9 mouse cellular contexts compared by ENCODE assay signal in the genomic region with DNA sequence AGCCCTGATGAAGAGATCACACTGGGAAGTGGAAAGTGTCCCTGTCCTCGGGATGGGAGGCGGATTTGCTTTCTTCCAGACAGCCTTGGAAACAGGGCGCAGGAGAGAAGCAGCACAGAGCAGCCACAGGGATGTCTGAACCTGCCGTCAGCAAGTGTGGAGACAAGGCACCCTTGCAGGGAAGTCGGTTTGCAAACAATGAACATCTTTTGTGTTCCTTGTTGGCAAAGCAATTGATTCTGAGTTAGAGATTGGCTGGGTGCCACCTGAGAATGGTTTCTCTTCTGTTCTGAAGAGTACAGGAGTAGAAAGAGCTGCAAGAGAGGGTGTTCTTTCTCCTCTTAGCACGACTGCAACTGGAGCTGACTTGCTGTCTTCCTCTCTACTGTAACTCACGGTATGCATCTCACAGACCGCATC.
DNase-seq lines count a peak whose midpoint lies in the region; ATAC-seq lines count a peak whose summit lies in the region.
"Had no signal": no experiment of that assay in that cellular context is flagged by ENCODE, and none has a peak within 500 bp of the region (broad histone marks: within the 10 kb centered on the region; RNA-seq: fewer than 3 reads in every experiment).

No protein-coding gene starts in this region.

- intact Hi-C loops in left cerebral cortex, postnatal 14 days (cut with DNase I), result no loop called here

- WGBS in heart, embryonic 11.5 days (ENCODE audit: insufficient replicate concordance), result 14% methylated on average over 8 of the region's 8 CpGs

- ATAC-seq in heart, embryonic 11.5 days (replicated peaks; ENCODE audit: insufficient number of reproducible peaks, low FRiP score, low TSS enrichment), result no peak
- peak; percentile 91 for ATAC-seq in frontal cortex, adult (ENCODE audit: low TSS enrichment)
- no peak for ATAC-seq in monocyte, adult 5-6 weeks (replicated peaks; ENCODE audit: insufficient number of reproducible peaks, low FRiP score, low TSS enrichment, poor library complexity, severe bottlenecking)

- no peaks in the 10 kb centered on the region for H3K4me1 ChIP-seq in heart, embryonic 11.5 days (ENCODE audit: control insufficient read depth, insufficient read depth, low read length)

- DNase-seq in heart, adult 9 months (ENCODE audit: low spot score in 2 of 2), result no peak
- peak; percentile 64 for DNase-seq in brain, adult 2 months (ENCODE audit: low read depth, low spot score)
- peak; percentile 28 to 36 for DNase-seq in left cerebral cortex, postnatal 14 days (ENCODE audit: low spot score in 2 of 2)
- peak; percentile 68 for DNase-seq in retina, postnatal 1 day
- no peak for DNase-seq in kidney, adult 8-10 months

- no peaks in the 10 kb centered on the region for H3K9me3 ChIP-seq in heart, embryonic 11.5 days (replicated peaks; ENCODE audit: control insufficient read depth, low read length)

- peak overlapping the region; percentile 50 for H3K4me2 ChIP-seq in heart, embryonic 11.5 days

- 0 out of 2 replicates have a peak overlapping the region, but pooled peaks have one; percentile 14 for H3K4me3 ChIP-seq in heart, embryonic 11.5 days (ENCODE audit: low read depth, low read length)

- no peaks in the 10 kb centered on the region for H3K36me3 ChIP-seq in heart, embryonic 11.5 days (ENCODE audit: control insufficient read depth, insufficient read depth, low read length)

- H3K27me3 ChIP-seq in heart, embryonic 11.5 days (ENCODE audit: control insufficient read depth, insufficient read depth, low read length), result no peaks in the 10 kb centered on the region

- H3K27ac ChIP-seq in heart, embryonic 11.5 days (ENCODE audit: low read depth, low read length), result no peak overlapping the region
- H3K27ac ChIP-seq: liver, embryonic 14.5 days had no signal

- no peak overlapping the region for H3K9ac ChIP-seq in heart, embryonic 11.5 days (ENCODE audit: low read depth, low read length)
- H3K9ac ChIP-seq: liver, embryonic 14.5 days had no signal

Comparison
In these comparisons a context has a peak if more than half of its experiments do, and no peak if none do; other contexts are left out.
1. DNase-seq: peak in brain, adult 2 months (single experiment), left cerebral cortex, postnatal 14 days (2 of 2) and retina, postnatal 1 day (single experiment); none in heart, adult 9 months (0 of 2) and kidney, adult 8-10 months (0 of 2).